Mouse (Mus musculus): Measurements from ENCODE around the gene Zfp275.

DNA sequence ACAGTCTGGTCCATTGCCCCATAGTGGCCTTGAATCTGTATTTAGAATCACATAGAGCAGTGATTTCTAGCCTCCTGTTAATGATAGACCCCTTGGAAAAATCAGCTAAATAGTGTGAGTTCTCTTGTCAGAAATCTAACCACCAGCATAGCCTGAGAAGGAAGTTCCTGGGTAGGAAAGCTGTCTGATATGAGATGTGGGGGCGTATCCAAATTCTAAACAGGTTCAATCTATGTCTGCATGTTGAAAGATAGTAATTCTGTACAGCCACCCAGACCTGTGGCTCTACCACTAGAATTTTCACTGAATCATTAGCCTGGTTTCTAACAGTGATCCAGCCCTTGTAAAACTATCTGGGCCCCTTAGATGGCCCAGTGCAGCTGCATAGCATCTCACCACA, 1.4 kb downstream of the Zfp275 start:
- TF ChIP-seq CTCF (IDR thresholded peaks at IDR 0.05; ENCODE audit: insufficient read depth, low read depth, low read length): no peak
- TF ChIP-seq POLR2A (IDR thresholded peaks at IDR 0.05; ENCODE audit: insufficient read depth, low read depth, low read length): no peak
